ENCODE assay signal across 16 mouse cellular contexts in genomic region chr1:60819993-60820392, GRCm38 (mm10).
"Had no signal": no experiment of that assay in that cellular context is flagged by ENCODE, and none has a peak within 500 bp of the region (broad histone marks: within the 10 kb centered on the region; RNA-seq: fewer than 3 reads in every experiment).

No protein-coding gene starts in this region.

- H3K27me3 ChIP-seq: neural tube, embryonic 12.5 days; neural tube, embryonic 13.5 days; stomach, embryonic 15.5 days had no signal

- H3K4me1 ChIP-seq: neural tube, embryonic 12.5 days; neural tube, embryonic 13.5 days had no signal

- H3K9ac ChIP-seq: neural tube, embryonic 12.5 days; neural tube, embryonic 13.5 days; stomach, embryonic 15.5 days had no signal

- H3K27ac ChIP-seq: neural tube, embryonic 12.5 days; neural tube, embryonic 13.5 days; stomach, embryonic 15.5 days; stomach, postnatal 0 days had no signal

- DNase-seq: retina, postnatal 1 day; right cerebral cortex, adult 18-20 months; right cerebral cortex, postnatal 14 days; right cerebral cortex, postnatal 25 days; right cerebral cortex, postnatal 4 days; spleen, adult 18-20 months; thymus, adult 18-20 months; thymus, adult 2 months; thymus, postnatal 14 days; thymus, postnatal 25 days; thymus, postnatal 36 days; thymus, postnatal 4 days had no signal

- H3K4me3 ChIP-seq: neural tube, embryonic 12.5 days; neural tube, embryonic 13.5 days; stomach, embryonic 15.5 days had no signal

- H3K4me2 ChIP-seq: neural tube, embryonic 12.5 days; neural tube, embryonic 13.5 days; stomach, embryonic 15.5 days had no signal

- H3K9me3 ChIP-seq: neural tube, embryonic 12.5 days; neural tube, embryonic 13.5 days; stomach, embryonic 15.5 days had no signal

- H3K36me3 ChIP-seq: neural tube, embryonic 12.5 days; neural tube, embryonic 13.5 days; stomach, embryonic 15.5 days had no signal
